Mouse (Mus musculus): ENCODE data around the gene Jpt1.
"Not testable (repeated sequence)": the region's sequence is repeated elsewhere in the genome, so short reads cannot be mapped to it uniquely, and the experiment has no call there.

Jpt1 gene

DNA sequence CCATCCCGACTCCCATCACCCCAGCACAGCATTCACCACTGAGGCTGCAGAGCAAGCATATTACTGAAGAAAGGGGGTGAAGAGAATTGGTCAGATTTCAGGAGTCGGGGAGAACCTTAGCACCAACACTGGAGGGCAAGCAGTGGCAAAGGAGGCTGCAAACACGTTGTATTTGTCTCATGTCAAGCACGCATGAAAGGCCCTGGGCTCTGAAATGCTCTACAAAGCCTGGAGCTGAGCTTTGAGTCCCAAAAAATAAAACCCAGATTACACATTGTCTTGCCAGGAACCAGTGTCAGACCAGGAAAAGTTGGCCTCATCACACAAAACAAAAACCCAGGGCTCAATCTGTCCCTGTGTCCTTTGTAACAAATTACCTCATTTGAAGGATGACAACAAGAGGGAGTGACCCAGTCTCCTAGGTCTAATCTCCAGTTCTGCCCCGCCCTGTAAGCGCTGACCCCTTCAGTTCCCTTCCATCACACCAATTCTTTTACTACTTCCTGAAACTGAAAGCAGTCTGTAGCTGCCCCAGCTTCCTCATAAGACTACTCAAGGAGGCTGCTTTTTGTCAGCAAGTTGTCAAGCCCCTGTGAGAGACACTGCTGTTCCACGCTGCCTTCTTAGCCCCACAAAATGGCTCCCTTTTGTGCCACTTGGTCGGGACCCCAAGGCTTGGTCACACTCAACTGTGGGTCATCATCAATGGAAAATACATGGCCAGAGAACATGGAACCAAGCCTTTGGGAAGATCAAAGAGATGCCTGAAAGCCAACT is 1.6 kb downstream of the Jpt1 start:
- DNase-seq (ENCODE audit: extremely low read depth, low read depth, low spot score): no peak

DNA sequence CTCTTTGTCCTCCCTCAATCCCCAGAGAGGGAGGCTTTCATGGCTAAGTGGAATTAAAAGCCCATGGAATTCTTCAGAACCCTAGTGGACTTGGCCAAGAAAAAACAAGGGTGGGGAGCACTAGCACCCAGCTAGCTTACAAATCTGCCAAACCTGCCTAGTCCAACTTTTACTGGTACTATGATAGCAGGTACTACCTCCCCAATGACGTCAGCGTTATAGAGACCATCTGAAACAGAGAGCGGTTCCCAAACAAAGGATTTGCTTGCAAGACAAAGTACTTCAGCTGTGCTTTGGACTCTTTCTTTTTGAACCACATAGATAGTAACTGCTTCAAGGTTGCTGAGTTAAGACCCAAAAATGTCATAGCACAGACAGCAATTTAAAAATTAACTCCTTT is 2.2 kb downstream of the Jpt1 start:
- no peak for DNase-seq (ENCODE audit: extremely low read depth, low read depth, low spot score)

DNA sequence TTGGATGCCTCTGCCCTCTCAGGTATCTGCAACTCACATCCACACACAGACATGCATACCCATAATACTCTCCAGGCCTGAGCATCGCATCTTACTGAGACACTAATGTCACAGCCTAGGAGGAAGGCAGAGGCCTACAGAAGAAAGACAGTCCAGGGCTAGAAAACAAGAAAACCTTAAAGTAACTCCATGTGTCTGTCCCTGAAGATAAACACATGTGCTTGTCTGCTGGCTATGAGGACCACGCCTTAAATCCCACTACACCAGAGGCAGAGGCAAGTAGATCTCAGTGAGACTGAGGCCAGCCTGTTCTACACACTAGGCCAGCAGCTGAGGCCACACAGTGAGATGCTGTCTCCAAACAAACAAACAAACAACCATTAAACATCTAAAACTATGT is 3.1 kb downstream of the Jpt1 start:
- no peak for DNase-seq (ENCODE audit: extremely low read depth, low read depth, low spot score)

DNA sequence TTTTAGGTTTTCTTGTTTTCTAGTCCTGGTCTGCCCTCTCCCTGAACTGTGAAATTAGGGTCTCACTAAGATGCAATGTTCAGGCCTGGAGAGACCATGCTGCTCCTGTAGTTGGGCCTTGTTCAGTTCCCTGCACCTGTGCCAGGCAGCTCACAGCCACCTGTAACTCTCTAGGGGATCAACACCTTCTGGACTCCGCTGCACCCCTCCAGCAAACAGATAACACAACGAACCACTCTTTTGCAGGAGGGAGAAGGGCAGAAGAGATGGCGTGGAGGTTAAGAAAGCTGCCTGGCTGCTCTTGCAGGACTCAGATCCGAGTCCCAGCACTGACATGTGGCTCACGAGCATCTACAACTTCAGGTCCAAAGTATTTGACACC is 3.7 kb downstream of the Jpt1 start:
- DNase-seq (ENCODE audit: extremely low read depth, low read depth, low spot score): no peak

DNA sequence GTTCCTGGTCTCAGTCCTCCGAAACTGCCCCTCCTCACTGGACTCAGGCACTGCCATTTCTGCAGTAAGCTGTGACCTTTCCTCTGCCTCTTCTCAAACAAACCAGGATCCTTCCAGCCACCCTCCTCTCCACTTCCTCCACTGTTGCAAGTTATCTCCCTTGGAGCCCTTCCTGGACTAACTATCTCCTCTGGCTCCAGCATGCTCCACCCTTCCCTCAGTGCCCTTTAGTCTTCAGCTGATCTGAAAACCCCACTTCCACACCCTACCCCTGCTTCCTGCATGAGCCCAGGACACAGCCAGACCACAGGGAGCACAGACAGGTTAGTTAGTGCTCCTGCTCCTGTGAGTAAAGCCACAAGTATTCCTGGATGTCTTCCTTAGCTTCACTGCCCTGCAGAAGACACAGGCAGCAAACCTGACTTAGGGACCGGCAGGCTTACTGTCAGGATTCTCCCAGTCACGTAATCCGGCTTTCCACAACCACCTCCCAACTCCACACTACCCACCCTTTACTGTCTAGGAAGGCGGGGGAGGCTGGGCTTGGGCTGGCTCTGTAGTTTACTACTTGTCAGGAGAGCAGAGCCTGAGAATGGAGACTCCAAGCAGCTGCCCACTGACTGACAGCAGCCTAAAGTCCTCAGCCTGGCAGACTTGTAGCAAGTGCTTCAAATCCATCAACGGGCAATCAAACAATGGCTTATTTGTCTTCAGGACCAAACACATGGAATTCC is 4.2 kb downstream of the Jpt1 start:
- DNase-seq (ENCODE audit: extremely low read depth, low read depth, low spot score): no peak

DNA sequence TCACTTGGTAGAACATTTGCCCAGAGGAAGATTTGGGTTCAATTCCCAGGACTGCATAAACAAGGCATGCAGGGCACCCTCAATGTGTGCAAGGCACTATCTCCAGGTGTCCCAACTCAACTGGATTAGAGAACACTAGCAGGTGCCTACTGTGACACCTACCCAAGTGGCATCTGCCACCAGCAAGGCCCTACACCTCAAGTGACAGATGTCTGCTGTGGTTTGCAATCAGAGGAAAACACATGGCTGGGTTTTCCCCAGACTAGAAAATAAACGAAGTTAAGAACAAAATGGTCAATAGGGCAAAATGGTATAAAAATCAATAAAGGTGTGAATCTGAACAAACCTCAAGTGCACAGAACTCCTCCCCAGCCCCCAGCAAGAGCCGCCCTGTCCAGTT is 6.1 kb downstream of the Jpt1 start:
- DNase-seq (ENCODE audit: extremely low read depth, low read depth, low spot score): no peak

DNA sequence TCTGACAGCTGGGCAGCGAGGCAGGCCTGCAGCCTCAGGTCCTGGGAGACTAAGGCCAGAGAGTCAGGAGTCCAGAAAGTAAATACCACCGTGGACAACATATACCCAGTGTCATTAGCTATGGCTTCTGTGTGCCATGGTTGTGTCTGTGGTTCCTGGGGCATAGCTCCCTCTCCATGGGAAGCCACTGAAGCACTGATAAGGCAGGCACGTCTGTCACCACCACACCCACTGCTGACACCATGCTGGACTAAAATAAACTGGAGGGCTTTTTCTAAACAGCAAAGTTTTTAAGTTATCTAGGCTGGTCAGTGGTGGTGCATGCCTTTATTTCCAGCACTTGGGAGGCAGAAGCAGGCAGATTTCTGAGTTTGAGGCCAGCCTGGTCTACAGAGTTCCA is 7.6 kb downstream of the Jpt1 start:
- no peak for DNase-seq (ENCODE audit: extremely low read depth, low read depth, low spot score)

DNA sequence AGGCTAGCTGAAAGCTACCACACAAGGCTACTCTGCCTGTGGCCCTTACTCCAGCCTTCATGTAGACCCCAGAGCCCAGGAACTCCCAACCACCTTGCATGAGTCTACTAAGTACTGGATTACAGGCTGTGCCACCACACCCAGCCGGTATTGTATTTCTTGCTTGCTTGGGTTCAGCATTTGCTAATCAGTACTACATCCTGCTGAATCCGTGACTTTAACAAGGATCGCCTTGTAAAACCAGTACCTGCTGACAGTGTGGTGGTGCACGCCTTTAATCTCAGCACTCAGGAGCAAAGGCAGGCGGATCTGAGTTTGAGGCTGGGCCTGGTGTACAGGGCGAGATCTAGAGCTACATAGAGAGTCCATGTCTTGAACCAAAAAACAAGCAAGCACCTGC is 11.6 kb downstream of the Jpt1 start:
- DNase-seq (ENCODE audit: extremely low read depth, low read depth, low spot score): no peak

DNA sequence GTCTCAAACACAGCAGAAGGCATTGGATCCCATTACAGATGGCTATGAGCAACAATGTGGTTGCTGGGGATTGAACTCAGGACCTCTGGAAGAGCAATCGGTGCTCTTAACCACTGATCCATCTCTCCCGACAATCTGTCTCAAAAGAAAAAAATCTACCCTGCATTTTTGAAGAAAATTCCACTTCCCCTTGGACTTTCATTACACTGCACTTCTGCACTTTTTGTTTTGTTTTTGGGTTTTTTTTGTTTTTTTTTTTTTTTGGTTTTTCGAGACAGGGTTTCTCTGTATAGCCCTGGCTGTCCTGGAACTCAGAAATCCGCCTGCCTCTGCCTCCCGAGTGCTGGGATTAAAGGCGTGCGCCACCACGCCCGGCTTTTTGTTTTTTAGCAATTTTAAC is 17.6 kb downstream of the Jpt1 start:
- DNase-seq (ENCODE audit: extremely low read depth, low read depth, low spot score): not testable (repeated sequence)

DNA sequence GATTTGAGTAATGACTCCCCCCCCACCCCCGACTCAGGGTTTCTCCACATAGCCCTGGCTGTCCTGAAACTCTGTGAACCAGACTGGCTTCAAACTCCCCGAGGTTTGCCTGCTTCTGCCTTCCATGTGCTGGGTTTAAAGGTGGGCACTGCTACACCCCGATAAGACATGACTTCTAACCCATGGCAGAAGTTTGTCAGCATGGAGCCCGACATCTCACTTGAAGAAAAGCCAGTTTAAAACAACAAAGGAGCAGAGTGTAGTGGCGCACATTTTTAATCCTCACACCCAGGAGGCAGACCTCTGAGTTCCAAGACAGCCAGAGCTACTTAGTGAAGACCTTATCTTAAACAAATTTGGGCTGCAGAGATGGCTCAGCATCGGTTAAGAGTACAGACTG is 21.8 kb downstream of the Jpt1 start:
- no peak for DNase-seq (ENCODE audit: extremely low read depth, low read depth, low spot score)

DNA sequence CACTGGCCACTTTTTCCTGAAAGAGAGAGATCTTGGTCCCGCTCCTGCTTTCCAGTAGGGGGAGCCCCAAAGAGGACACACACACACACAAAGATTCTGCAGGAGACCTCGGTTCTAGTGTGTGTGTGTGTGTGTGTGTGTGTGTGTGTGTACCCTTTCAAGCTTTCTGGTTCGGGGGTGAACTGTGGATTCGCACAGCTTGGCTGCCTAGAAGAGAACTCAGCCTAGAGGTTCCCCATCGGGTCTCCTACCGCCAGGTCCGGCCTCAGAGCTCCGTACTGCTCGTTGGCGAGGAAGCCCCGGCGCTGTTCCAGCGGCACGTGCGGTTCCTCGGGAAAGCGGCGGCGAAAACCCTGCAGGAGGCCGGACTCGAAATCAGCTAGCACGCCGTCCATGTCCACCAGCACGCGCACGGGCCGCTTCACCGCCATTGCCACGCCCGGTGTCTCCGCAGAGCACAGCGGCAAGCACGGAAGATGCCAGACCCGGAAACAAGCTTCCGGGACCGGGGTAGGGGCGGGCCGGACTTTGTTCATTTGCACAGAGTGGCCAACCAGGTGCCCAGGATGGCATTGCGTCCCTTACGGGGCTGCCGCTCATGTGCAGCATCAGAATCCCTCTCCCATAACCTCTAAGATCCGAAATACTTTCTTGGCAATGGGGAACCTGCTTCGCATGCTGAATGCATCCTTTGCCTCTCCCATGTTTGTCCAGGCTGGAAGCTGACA is 22.7 kb downstream of the Jpt1 start, which contains the start of gene Nt5c:
Nt5c (minus strand) TSS at position 507 of the 728 bp plus-strand sequence.
- DNase-seq (ENCODE audit: extremely low read depth, low read depth, low spot score): no peak

DNA sequence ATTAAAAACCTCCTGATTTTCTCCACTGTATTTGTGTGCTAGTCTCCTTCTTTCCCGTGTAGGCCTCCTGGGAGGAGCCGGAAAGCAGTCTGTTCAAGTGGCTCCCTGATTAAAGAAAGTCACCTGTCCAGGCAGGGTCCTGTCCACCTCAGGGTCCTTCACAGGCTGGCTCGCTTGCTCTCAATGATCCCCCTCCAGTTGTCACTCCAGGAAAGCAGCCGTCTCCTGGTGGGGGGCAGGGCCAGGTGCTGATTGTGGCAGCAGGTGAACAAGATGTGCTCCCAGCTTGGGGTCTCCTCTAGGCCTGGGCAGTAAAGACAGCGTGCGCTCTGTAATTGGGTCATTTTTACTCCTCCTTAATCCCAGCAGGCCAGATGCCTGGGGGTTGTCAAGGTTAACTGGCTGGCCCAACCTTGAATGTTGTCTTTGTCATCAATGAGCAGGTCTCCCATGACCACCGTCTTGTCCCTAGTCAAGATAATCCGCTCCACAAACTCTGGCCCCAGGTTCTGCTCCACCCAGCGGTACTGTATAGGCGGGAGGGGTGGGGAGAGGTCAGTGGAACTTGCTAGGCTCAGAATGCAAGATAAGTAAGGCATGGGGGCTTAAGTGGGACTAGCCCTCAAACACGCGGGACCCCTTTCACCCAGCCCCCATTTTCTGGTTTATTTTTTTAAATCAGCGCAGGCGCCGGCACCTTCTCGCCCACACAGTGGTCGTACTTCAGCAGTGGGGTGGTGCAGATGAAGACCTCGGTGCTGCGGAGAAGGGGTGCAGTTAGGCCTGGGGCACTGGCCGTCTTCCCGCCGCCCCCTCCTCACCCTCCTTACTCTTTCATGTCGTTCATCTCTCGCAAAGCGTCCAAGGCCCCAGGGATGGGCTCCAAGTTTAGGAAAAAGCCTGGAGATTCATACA is 23.5 kb downstream of the Jpt1 start:
- DNase-seq (ENCODE audit: extremely low read depth, low read depth, low spot score): no peak

DNA sequence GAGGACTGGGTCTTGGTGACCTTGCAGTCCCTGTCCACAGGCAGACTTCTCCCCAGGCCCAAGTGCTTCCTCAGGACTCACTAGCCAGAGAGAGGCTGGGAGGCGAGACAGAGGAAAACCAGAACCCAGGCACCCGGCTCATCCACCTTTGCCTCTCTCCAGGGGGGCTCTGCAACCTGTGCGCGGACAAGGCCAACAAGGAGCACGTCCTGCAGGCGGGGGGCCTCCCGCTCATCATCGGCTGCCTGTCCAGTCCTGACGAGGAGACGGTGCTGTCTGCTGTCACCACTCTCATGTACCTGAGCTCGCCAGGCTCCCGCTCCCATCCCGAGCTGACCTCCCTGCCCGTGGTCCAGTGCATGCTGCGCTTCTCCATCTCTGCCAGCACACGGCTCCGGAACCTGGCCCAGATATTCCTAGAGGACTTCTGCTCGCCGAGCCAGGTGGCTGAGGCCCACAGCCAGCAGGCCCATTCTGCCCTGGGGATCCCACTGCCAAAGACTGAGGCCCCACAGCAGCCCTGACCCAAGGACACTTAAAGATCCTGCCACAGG is 25.6 kb downstream of the Jpt1 start:
- DNase-seq (ENCODE audit: extremely low read depth, low read depth, low spot score): no peak

DNA sequence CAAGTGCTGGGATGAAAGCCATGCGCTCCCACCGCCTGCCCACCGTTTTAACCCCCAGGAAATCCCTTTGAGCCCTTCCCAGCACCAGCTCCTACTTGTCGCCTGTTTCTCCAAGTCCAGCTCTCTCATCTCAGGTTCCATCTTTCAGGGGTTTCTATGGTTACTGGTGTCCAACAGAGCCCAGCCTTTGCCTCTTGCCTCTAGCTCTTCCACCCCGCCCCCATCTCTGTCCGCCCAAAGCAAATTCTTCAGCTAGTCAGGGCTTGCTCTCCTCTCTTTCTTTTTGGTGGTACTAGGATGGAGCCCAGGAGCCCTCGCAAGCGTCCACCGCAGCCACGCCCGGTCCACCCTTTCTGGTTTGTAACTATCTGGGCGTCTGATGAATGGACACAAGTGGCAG is 29.0 kb downstream of the Jpt1 start:
- no peak for DNase-seq (ENCODE audit: extremely low read depth, low read depth, low spot score)

DNA sequence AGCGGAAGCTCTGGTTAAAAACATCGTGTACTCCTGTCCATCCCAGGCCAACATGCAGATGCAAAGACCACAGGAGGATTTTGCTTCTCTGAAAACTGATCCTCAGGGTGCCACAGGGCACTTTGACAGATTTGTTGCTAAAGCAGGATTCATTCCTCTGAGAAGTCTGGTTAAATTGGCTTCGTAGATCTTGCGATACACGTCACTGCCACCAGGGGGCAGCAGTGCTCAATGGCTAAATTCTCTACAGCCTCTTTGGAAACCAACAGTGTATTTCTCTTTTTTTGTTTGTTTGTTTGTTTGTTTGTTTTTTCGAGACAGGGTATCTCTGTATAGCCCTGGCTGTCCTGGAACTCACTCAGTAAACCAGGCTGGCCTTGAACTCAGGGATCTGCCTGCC is 30.5 kb downstream of the Jpt1 start:
- no peak for DNase-seq (ENCODE audit: extremely low read depth, low read depth, low spot score)

DNA sequence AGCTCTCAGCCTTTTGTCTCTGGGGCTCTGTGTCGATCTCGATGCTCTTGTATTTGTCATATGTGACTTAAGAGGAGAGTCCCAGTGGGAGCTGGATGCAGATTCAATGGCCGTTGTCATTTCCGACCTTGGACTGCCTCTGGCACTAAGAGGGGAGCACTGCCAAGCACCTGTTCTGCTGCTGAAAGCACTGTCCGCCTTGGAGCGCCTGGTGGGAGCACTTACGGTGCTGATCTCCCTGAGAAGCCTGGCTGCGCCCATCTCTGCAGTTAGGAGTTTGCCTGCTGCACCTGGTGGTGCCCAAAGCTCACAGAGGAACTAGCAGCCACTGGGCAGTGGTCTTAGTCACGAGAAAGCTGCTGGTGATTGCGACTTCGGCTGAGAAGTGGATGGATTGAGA is 30.9 kb downstream of the Jpt1 start:
- no peak for DNase-seq (ENCODE audit: extremely low read depth, low read depth, low spot score)

DNA sequence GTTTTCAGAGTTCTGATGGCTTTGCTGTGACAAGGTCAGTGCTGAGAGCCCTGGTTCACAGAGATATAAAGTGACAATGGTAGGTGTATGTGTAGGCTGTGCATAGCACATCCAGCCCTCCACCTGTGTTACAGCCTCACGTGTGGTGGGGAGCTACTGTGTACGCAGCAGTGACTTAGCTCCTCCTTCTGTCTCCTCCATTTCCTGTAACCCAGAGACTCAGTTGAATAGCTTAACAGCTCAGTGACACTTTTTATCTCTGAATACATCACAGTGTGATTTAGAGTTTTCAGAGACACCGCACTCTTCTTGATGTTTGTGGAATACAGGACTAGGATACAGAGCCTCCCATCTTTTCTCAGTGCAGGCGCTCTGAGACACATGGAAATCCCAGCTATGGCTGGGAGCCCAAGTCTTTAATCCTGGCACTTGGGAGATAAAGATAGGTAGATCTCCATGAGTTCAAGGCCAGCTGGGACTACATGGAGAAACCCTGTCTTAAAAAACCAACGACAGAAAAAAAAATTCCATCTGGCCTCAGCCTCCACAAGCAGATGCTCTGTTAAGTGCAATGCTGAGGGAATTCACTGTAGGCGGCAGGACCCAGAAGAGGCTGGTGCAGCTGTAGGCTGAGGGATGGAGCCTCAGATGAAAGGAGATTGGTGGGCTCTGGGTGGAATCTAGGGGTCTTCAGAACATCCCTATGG is 32.5 kb downstream of the Jpt1 start:
- DNase-seq (ENCODE audit: extremely low read depth, low read depth, low spot score): no peak

DNA sequence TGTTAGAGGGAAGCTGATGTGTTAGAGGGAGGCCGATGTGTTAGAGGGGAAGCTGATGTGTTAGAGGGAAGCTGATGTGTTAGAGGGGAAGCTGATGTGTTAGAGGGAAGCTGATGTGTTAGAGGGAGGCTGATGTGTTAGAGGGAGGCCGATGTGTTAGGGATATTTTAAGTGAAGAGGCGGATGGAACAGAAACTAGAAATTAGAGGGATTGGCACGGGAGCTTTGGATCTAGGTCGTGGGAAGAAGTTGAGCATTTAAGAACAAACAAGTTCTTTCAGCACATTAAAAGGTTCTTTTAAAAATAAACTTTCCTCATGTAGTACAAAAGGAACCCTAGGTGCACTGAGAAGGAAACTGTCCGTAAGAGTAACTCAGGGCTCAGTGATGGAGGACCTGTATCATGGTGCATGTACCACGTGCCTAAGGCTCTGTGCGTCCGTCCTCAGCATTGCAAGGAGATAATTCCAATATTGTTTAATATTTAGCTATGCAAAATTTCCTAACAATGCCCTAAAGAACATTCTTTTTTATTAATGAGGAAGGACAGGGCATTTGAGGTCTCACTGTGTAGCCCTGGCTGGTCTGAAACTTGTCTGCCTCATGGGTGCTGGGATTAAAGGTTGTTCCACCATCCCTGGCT is 35.8 kb downstream of the Jpt1 start:
- no peak for DNase-seq (ENCODE audit: extremely low read depth, low read depth, low spot score)

DNA sequence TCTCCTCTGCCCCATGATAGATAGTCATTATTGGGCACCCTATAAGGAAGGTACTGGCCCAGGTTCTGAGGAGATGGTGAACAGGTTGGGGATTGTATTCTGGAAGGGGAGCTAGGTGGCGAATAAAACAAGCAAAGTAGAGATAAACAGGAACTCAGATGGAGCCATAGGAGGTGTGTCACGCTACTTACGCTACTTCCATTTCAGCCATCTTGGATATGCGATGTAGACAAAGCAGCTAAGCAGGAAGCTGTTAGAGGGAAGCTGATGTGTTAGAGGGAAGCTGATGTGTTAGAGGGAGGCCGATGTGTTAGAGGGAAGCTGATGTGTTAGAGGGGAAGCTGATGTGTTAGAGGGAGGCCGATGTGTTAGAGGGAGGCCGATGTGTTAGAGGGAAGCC is 36.8 kb downstream of the Jpt1 start:
- DNase-seq (ENCODE audit: extremely low read depth, low read depth, low spot score): not testable (repeated sequence)
